Mouse (Mus musculus) brain, embryonic 14.5 days (tissue): ENCODE results near the gene D6Ertd527e. TPM values are rescaled to one million over a fixed set of nuclear protein-coding genes. Genes with fewer than 3 reads are reported as not detected.

Source experiments
- DNase-seq: peaks from one replicate; pipeline ENCODE4 v3.0.0-alpha.2; 2011; ENCODE audit warnings: low read depth
- CTCF ChIP-seq: fragments of 200-500 bp; IDR thresholded peaks from 2 replicates; pipeline ENCODE4 v1.5.1; 2012; ENCODE audit warnings: inconsistent platforms, mild to moderate bottlenecking, moderate library complexity, borderline replicate concordance; ENCODE audit not compliant: insufficient read depth, insufficient read length; ENCODE audit errors: extremely low read depth
- POLR2A ChIP-seq: fragments of 200-500 bp; IDR thresholded peaks from 2 replicates; pipeline ENCODE4 v1.6.1; 2012; ENCODE audit warnings: mild to moderate bottlenecking, inconsistent platforms, borderline replicate concordance; ENCODE audit not compliant: poor library complexity, insufficient read depth, insufficient read length, severe bottlenecking; ENCODE audit errors: extremely low read depth
- polyA plus RNA-seq: library from polyadenylated mRNA; depleted of rRNA; stranded (reverse); fragments of >200 nt; gene quantifications from 2 replicates; pipeline ENCODE4 v1.2.3, GENCODE M21; 2012; rRNA removed

Gene D6Ertd527e
- polyA plus RNA-seq, 1 experiment = 0.51 TPM

DNA sequence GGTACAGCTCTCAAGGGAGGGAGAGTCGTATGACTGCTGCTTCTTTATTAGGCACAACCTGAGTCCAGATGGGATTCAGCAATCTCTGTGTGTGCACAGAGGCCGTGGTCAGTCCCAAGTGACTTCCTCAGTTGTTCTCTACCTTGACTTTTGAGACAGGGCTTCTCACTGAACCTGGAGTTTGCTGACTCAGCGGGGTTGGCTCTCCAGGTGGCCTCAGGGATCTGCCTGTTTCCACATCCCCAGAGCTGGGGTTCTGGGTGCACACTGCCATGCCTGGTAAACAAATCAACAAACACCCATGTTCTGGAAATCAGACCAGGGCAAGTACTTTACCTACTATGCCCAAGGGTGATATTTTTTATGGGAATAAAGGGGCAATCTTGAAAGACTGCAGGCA is 49.3 kb downstream of the D6Ertd527e start:
- no peak for DNase-seq
- no peak for TF ChIP-seq CTCF
- TF ChIP-seq POLR2A = no peak

DNA sequence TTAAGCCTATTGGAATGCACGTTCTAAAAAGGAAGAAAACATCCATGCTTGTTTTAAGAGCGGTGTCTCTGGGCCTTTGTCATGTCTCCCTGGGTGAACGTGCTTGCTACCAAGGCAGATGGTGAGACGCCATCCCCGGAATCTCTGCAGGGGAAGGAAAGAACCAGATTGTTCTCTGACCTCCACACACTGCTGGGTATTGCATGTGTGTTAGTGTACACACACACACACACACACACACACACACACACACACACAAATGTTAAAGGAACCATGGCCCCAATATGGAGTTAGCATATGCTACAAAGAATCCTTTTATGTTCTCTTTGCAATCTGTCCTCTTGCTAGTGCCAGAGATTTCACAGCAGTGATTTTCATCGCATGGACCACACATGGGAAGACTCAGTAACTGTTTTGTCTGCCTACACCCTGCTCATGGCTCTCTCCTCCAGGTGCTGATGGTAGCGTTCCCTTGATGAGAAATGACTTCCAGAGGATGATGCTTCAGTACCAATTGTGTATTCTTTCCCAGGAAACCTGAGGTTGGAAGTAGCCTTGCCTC is 53.6 kb downstream of the D6Ertd527e start:
- peak; percentile 53 for DNase-seq

DNA sequence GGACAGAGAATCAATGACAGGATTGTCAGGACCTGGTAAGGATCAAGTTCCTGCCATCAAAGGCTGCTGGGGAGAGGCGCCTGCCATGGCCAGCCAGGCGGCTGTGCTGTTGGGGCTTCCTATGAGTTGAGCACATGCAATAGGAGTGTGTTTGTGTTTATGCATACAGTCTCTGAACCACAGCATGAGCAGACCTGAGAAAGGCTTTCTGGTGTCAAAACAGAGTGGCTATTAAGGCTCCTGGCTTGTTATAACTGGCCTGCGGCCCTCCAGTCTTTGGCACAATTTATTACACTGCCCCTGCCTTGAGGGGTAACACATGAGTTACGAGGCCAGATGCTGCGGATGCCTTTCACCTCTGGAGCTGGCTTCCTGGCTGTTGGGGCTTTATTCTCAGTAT is 55.6 kb downstream of the D6Ertd527e start:
- no peak for DNase-seq
- TF ChIP-seq CTCF (no peak), POLR2A (no peak)

More for the DNA sequence above, 53.6 kb downstream of the D6Ertd527e start:
- TF ChIP-seq CTCF (no peak), POLR2A (no peak)

DNA sequence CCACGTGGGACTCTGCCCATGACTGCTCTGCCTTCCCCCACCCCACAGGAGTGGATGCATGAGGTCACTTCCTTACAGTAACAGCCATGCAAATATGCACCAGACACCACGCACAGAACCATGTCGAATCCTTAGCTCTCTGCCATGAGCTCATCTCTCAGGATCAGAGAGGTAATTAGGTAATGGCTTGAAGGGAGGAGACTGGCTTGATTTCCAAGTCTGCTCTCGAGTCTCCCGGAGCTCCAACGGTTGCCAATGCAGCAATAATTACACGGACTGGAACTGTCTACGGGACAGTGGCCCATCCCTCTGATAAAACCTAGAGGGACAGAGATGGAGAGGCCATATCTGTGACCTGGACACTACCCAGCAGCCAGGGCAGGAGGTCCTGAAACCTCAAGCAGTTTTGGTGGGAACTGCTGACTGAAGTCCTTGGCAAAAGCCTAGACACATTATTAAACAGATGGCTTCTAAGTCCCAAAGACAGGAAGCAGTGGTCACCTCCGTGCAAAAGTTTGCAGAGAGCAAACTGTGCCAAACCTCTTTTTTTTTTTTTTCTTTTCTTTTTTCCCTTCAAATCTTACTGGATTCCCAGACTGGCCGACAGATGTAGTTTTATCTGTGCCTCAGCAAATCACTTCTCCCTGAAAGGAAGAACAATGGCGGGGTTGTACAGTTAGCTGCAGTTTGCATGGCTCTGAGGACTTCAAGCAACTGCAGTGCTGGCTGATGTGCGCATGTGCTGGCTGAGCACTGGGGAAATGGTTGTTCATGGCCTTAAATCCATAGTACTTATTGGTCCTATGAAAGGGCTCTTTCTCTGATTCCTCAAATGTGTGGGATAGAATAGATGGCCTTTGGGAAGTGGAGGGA is 57.1 kb downstream of the D6Ertd527e start:
- no peak for DNase-seq
- no peak for TF ChIP-seq POLR2A
- no peak for TF ChIP-seq CTCF

Other genes with a start within 250 kb of the D6Ertd527e start
- 130 and 160 TPM in 2 replicates for gene Nfu1, start 95.5 kb upstream of the D6Ertd527e start, polyA plus RNA-seq
- gene Gfpt1, start 61.9 kb upstream of the D6Ertd527e start, polyA plus RNA-seq = 26.7 and 43.8 TPM in 2 replicates
- 6.0 and 10.0 TPM in 2 replicates for gene Antxr1, start 231.1 kb downstream of the D6Ertd527e start, polyA plus RNA-seq
- 0.05 and 0.12 TPM in 2 replicates for gene Gkn1, start 246.2 kb downstream of the D6Ertd527e start, polyA plus RNA-seq